Mouse (Mus musculus) olfactory bulb, adult 2 months (tissue): ENCODE results near the gene Gnl3l. TPM values are rescaled to one million over a fixed set of nuclear protein-coding genes. Genes with fewer than 3 reads are reported as not detected.
A peak's percentile ranks its signal among the peaks of the same experiment; 100 is the strongest.

ENCODE experiments used
- H3K27ac ChIP-seq: fragments of 200-500 bp; 2 replicates; pipeline ENCODE4 v1.5.1; 2012; ENCODE audit warnings: low read depth, low read length; ENCODE audit not compliant: insufficient read depth
- H3K4me1 ChIP-seq: fragments of 200-500 bp; 2 replicates; pipeline ENCODE4 v1.6.1; 2012; ENCODE audit warnings: low read length; ENCODE audit not compliant: control insufficient read depth, insufficient read depth
- H3K4me3 ChIP-seq: fragments of 200-500 bp; 2 replicates; pipeline ENCODE4 v1.5.1; 2012; ENCODE audit warnings: mild to moderate bottlenecking, low read depth, low read length, moderate library complexity; ENCODE audit not compliant: insufficient read depth
- CTCF ChIP-seq: fragments of 200-500 bp; IDR thresholded peaks from 2 replicates; pipeline ENCODE4 v1.5.1; 2012; ENCODE audit warnings: low read depth, mild to moderate bottlenecking, low read length, moderate library complexity; ENCODE audit not compliant: insufficient read depth
- POLR2A ChIP-seq: fragments of 200-500 bp; IDR thresholded peaks from 2 replicates; pipeline ENCODE4 v1.6.1; 2012; ENCODE audit warnings: mild to moderate bottlenecking, low read depth, low read length, moderate library complexity; ENCODE audit not compliant: insufficient read depth
- WGBS: fragments of 180-500 bp; shearing (Covaris S2); methylation state at CpG from one replicate; pipeline ENCODE4 v1.1.7; 2018; 5-methylcytosine and 5-hydroxymethylcytosine counted together
- polyA plus RNA-seq: library from polyadenylated mRNA; stranded (reverse); fragments of >200 nt; gene quantifications from 2 replicates; pipeline ENCODE4 v1.2.4, GENCODE M21; 2012; ENCODE audit warnings: low replicate concordance; ENCODE audit not compliant: missing spikeins, insufficient read depth, insufficient read length

The Gnl3l gene
- polyA plus RNA-seq: 94.1 and 633 TPM in 2 replicates

- Histone ChIP-seq H3K27ac (peak within 1 kb of the TSS; percentile 96), H3K4me1 (no peaks in the 10 kb centered on the region), H3K4me3 (peak within 1 kb of the TSS; percentile 40)
- TF ChIP-seq CTCF (no peak), POLR2A (peak; percentile 50)
- 26% methylated on average over 42 of the region's 43 CpGs for WGBS
Observed at GRCm38 (mm10) chrX:151016938-151017877, at the start of gene Gnl3l. Gene Gnl3l (minus strand): TSS chrX:151017322.

DNA sequence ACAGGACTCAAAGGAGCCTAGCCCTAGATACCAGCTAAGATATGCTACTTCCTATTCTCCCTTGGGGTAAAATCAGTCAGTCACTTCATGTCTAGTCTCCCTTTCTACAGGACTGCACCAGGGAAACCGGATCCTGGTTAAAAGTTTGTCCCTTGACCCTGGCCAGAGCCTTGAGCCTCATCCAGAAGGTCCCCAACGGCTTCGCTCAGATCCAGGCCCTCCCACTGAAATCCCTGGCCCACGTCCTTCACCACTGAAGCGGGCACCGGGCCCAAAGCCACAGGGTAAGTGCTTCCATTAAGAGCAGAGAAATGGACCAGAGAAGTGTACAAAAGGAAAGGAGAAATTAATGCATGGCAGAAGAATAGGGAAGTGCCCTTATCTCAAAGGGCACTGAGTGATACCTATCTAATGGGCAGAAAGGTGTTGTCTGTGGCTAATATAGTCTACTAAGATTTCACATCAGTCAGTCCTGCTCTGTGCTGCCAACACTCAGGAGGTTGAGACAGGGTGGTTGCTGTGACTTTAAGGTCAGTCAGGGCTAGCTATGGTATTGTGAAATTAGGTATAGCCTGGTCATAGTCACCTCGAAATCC is 49.0 kb upstream of the Gnl3l start:
- no peak overlapping the region for H3K4me3 ChIP-seq
- 66% methylated on average over 7 of the region's 7 CpGs for WGBS
- H3K4me1 ChIP-seq: no peaks in the 10 kb centered on the region
- no peak overlapping the region for H3K27ac ChIP-seq
- TF ChIP-seq POLR2A (no peak), CTCF (no peak)

GRCm38 (mm10) chrX:151061615-151062299 is 44.6 kb upstream of the Gnl3l start:
- Histone ChIP-seq H3K4me1 (peaks cover 5% of the 10 kb centered on the region; the same call in 1 of the 2 replicates), H3K27ac (no peak overlapping the region), H3K4me3 (no peak overlapping the region)
- WGBS: 65% methylated on average over 3 of the region's 3 CpGs
- TF ChIP-seq CTCF: no peak
- no peak for TF ChIP-seq POLR2A

GRCm38 (mm10) chrX:151059346-151059745 is 42.2 kb upstream of the Gnl3l start:
- TF ChIP-seq POLR2A (no peak), CTCF (no peak)
- WGBS: 40% methylated on average over 1 of the region's 1 CpGs
- Histone ChIP-seq H3K4me3 (no peak overlapping the region), H3K27ac (no peak overlapping the region), H3K4me1 (peaks cover 11% of the 10 kb centered on the region; the same call in 1 of the 2 replicates)

GRCm38 (mm10) chrX:151055559-151055958 is 38.4 kb upstream of the Gnl3l start:
- Histone ChIP-seq H3K4me3 (no peak overlapping the region), H3K4me1 (peaks cover 16% of the 10 kb centered on the region; the same call in 1 of the 2 replicates), H3K27ac (no peak overlapping the region)
- TF ChIP-seq POLR2A (no peak), CTCF (no peak)
- WGBS: 29% methylated on average over 1 of the region's 1 CpGs

DNA sequence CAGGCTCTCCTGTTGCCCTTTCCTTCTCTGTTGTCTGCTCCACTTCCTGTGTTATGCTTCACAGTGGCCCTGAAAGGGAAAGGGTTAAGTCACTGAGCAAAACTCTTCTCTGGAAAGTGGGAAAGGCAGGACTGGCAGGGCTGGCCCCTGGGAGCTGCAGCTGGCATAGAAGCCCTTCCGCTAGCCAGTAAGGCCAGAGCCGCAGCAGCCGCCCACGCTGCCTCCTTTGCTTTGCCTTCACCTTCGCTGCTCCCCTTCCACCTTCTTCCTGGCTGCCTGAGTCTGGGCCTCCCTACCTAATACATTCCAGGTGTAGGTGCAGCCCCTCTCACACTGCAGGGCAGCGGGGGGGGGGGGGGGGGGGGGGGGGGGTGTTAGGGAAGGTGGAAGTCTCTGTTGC is 37.4 kb upstream of the Gnl3l start:
- peaks cover 16% of the 10 kb centered on the region; the same call in 1 of the 2 replicates for H3K4me1 ChIP-seq
- TF ChIP-seq POLR2A (no peak), CTCF (no peak)
- H3K4me3 ChIP-seq: no peak overlapping the region
- 40% methylated on average over 5 of the region's 6 CpGs for WGBS
- no peak overlapping the region for H3K27ac ChIP-seq

DNA sequence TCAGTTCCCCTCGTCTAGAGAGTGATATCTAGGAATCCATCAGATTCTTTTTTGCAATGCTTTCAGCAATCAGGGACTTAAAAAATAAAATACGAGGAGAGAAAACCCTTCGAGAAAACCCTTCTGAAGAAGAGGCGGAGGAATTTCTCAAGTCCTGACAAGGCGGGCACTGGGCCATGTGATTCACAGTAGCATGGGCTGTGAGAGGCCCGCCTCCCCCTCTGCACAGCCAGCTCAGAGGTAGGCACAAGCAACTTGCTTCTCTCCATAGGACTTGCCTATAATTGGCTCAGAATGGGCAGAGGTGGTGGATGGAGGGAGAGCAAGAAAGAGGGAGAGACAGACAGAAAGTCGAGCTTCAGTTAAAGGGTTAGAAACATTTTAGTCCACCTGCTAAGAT is 33.2 kb upstream of the Gnl3l start:
- TF ChIP-seq POLR2A (no peak), CTCF (no peak)
- WGBS: 45% methylated on average over 7 of the region's 7 CpGs
- H3K4me3 ChIP-seq: no peak overlapping the region

GRCm38 (mm10) chrX:151049661-151050215 is 32.6 kb upstream of the Gnl3l start:
- Histone ChIP-seq H3K27ac (no peak overlapping the region), H3K4me3 (no peak overlapping the region; the same call in 1 of the 2 replicates), H3K4me1 (peaks cover 14% of the 10 kb centered on the region)
- no peak for TF ChIP-seq POLR2A
- WGBS: 48% methylated on average over 8 of the region's 8 CpGs

More for the DNA sequence above, 33.2 kb upstream of the Gnl3l start:
- no peak overlapping the region for H3K27ac ChIP-seq
- peaks cover 14% of the 10 kb centered on the region for H3K4me1 ChIP-seq
